Mouse (Mus musculus) hindbrain, postnatal 0 days (tissue): ENCODE measurements at regions not wholly inside any gene's neighbourhood (a gene's known extent, or its start where the extent isn't known, plus 50 kb on each side); places are given as distances from the start of the nearest gene placed in this dataset.
"Not testable (repeated sequence)": the region's sequence is repeated elsewhere in the genome, so short reads cannot be mapped to it uniquely, and the experiment has no call there.

Experiments used
- ATAC-seq: fragments of 200-750 bp; cut with Nextera tagmentation; 2 replicates; pipeline ENCODE4 v1.8.0; 2017; ENCODE audit warnings: mild to moderate bottlenecking, moderate TSS enrichment, moderate library complexity
- DNase-seq: peaks from one replicate; pipeline ENCODE4 v3.0.0-alpha.2; 2015; ENCODE audit warnings: low spot score
- H3K27ac ChIP-seq: fragments of 300-500 bp; sonication (generic); 2 replicates; pipeline ENCODE4 v1.5.1; 2014; ENCODE audit warnings: mild to moderate bottlenecking
- H3K27me3 ChIP-seq: fragments of 300-500 bp; sonication (generic); 2 replicates; pipeline ENCODE4 v1.6.1; 2014; ENCODE audit warnings: low read length, mixed read lengths; ENCODE audit not compliant: insufficient read depth
- H3K36me3 ChIP-seq: fragments of 300-500 bp; sonication (generic); 2 replicates; pipeline ENCODE4 v1.6.1; 2014; ENCODE audit warnings: low read length, mixed read lengths; ENCODE audit not compliant: insufficient read depth
- H3K4me1 ChIP-seq: fragments of 300-500 bp; sonication (generic); 2 replicates; pipeline ENCODE4 v1.6.1; 2014; ENCODE audit warnings: antibody characterized with exemption, low read length, mixed read lengths; ENCODE audit not compliant: insufficient read depth
- H3K4me2 ChIP-seq: fragments of 300-500 bp; sonication (generic); 2 replicates; pipeline ENCODE4 v1.6.1; 2014; ENCODE audit warnings: low read depth, mild to moderate bottlenecking, low read length, moderate library complexity, mixed read lengths
- H3K4me3 ChIP-seq: fragments of 300-500 bp; sonication (generic); 2 replicates; pipeline ENCODE4 v1.5.1; 2014; ENCODE audit warnings: low read length
- H3K9ac ChIP-seq: fragments of 300-500 bp; sonication (generic); replicated peaks from 2 replicates; pipeline ENCODE4 v1.6.1; 2014; ENCODE audit warnings: mild to moderate bottlenecking, low read length, moderate library complexity, mixed read lengths
- H3K9me3 ChIP-seq: fragments of 300-500 bp; sonication (generic); 2 replicates; pipeline ENCODE4 v1.6.1; 2016; ENCODE audit warnings: low read length, mixed read lengths
- CTCF ChIP-seq: IDR thresholded peaks from 2 replicates; pipeline ENCODE4 v1.5.1; 2016; ENCODE audit warnings: antibody characterized with exemption, control low read depth, low read depth
- WGBS: fragments of 180-500 bp; shearing (Covaris S2); extraction: QIAGEN DNeasy Blood & Tissue Kit; methylation state at CpG from one replicate; pipeline ENCODE4 v1.1.7; 2014; 5-methylcytosine and 5-hydroxymethylcytosine counted together

DNA sequence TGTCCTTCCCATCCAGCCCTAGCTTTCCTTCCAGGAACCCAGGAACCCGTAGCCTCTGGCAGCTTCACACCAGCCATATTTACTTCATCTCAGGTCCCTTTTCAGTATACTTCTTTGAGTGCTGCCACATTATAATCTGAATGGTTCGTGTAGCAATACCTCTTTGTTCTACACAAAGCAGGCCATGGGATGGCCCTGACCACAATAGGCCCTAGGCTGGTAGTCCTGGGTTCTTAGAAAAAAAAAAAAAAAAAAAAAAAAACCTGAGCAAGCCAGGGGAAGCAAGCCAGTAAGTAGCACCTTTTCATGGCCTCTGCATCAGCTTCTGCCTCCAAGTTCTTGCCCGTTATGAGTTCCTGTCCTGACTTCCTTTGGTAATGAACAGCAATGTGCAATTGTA, 177.6 kb downstream of the Diras2 start:
- no peak for TF ChIP-seq CTCF
- H3K4me2 ChIP-seq, result no peak overlapping the region
- DNase-seq (no peak), ATAC-seq (no peak)
- no peak overlapping the region for H3K4me3 ChIP-seq
- H3K27ac ChIP-seq, result no peak overlapping the region
- no peaks in the 10 kb centered on the region; the same call in 1 of the 2 replicates for H3K9me3 ChIP-seq
- no peak overlapping the region for H3K9ac ChIP-seq
- no peaks in the 10 kb centered on the region for H3K27me3 ChIP-seq
- H3K4me1 ChIP-seq, result no peaks in the 10 kb centered on the region
- 51% methylated on average over 3 of the region's 3 CpGs for WGBS
- H3K36me3 ChIP-seq, result no peaks in the 10 kb centered on the region

DNA sequence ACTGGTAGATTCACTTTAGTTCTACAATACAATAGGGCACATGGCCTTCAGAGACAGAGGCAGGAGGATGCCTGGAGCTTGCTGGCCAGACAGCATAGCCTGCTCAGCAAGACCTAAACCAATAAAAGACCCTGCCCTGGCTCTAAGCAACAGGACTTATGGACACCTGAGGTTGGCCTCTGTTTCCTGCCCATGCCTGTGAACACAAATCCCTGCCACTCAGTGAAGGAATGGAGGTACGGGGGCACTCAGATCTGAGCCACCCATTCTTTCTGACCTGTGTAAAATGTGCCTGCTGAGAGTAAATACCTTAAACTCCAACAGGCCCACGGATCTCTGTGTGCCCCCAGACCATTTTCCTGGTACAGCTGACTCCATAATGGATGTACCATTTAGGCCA, 177.1 kb downstream of the Diras2 start:
- TF ChIP-seq CTCF, result no peak
- ATAC-seq (no peak), DNase-seq (no peak)
- H3K9me3 ChIP-seq, result no peaks in the 10 kb centered on the region; the same call in 1 of the 2 replicates
- WGBS, result 81% methylated on average over 2 of the region's 2 CpGs
- no peak overlapping the region for H3K9ac ChIP-seq
- no peak overlapping the region for H3K4me2 ChIP-seq
- H3K27me3 ChIP-seq, result no peaks in the 10 kb centered on the region
- no peaks in the 10 kb centered on the region for H3K36me3 ChIP-seq
- no peak overlapping the region for H3K27ac ChIP-seq
- no peaks in the 10 kb centered on the region for H3K4me1 ChIP-seq
- H3K4me3 ChIP-seq, result no peak overlapping the region

DNA sequence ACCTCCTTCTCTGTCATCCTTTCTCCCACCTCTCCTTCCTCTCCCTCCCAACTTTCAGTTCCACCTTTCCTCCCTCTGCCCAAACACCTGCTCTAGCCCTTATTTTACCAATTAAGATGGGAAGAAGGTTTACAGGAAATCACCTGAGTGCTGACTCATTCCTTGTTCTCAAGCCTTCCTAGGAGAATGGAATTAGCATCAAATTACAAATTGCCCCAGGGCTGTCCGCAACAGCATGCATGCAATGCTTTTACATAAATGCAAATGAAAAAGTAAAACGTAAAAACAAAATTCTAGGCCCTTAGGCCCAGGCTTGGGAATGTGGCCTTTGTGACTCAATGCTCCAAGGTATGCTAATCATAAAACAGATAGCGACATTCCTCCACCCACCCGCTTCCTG, 175.2 kb downstream of the Diras2 start:
- not testable (repeated sequence) for H3K27ac ChIP-seq, H3K4me3 ChIP-seq, H3K27me3 ChIP-seq, H3K36me3 ChIP-seq, H3K9me3 ChIP-seq, H3K9ac ChIP-seq, H3K4me1 ChIP-seq, ATAC-seq, DNase-seq, H3K4me2 ChIP-seq
- WGBS, result 87% methylated on average over 4 of the region's 4 CpGs

DNA sequence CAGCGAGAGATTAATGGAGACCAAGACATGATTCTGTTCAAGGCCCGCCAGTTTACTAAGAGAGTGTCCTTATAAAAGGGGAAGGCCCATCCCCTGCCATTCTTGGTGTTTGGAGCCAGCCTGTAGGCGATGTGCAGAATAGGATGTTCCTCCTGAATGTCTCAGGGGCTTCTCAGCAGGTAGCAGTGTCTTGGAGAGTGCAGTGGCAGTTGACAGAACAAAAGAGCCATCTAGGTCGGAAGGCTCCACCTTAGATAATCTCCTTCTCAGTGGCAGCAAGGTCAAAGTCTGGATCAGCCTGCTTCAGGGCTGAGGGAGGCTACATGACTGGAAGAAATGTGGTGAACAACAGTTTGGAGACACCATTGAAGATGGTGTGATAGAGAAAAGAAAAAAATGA, 171.7 kb downstream of the Diras2 start:
- H3K9me3 ChIP-seq, H3K27me3 ChIP-seq, H3K36me3 ChIP-seq, H3K4me3 ChIP-seq, DNase-seq, H3K9ac ChIP-seq, H3K27ac ChIP-seq, ATAC-seq, H3K4me1 ChIP-seq, H3K4me2 ChIP-seq: not testable (repeated sequence)
- WGBS, result 77% methylated on average over 4 of the region's 4 CpGs

- no peak for ATAC-seq
- 69% methylated on average over 4 of the region's 4 CpGs for WGBS
- no peak overlapping the region for H3K4me2 ChIP-seq
- no peaks in the 10 kb centered on the region; the same call in 1 of the 2 replicates for H3K9me3 ChIP-seq
- TF ChIP-seq CTCF, result no peak
- no peak overlapping the region for H3K9ac ChIP-seq
- no peak overlapping the region for H3K4me3 ChIP-seq
- no peaks in the 10 kb centered on the region for H3K4me1 ChIP-seq
- no peaks in the 10 kb centered on the region for H3K36me3 ChIP-seq
- H3K27me3 ChIP-seq, result no peaks in the 10 kb centered on the region
- H3K27ac ChIP-seq, result no peak overlapping the region
- DNase-seq, result no peak
These were observed 169.8 kb downstream of the Diras2 start for GRCm38 (mm10) chr13:52361177-52361846.

- Histone ChIP-seq H3K27ac (no peak overlapping the region), H3K27me3 (no peaks in the 10 kb centered on the region), H3K4me3 (no peak overlapping the region), H3K4me2 (no peak overlapping the region), H3K4me1 (no peaks in the 10 kb centered on the region), H3K9me3 (no peaks in the 10 kb centered on the region), H3K36me3 (no peaks in the 10 kb centered on the region), H3K9ac (no peak overlapping the region)
- no peak for DNase-seq
- no peak for ATAC-seq
- no peak for TF ChIP-seq CTCF
- 88% methylated on average over 5 of the region's 5 CpGs for WGBS
These were observed 168.8 kb downstream of the Diras2 start for GRCm38 (mm10) chr13:52362266-52362665.

- Histone ChIP-seq H3K9ac (no peak overlapping the region), H3K27ac (no peak overlapping the region), H3K36me3 (no peaks in the 10 kb centered on the region), H3K4me3 (no peak overlapping the region), H3K4me2 (no peak overlapping the region), H3K4me1 (no peaks in the 10 kb centered on the region), H3K9me3 (no peaks in the 10 kb centered on the region), H3K27me3 (no peaks in the 10 kb centered on the region)
- no peak for ATAC-seq
- TF ChIP-seq CTCF, result no peak
- no peak for DNase-seq
These were observed 161.2 kb downstream of the Diras2 start for GRCm38 (mm10) chr13:52369851-52370250.
